Mouse (Mus musculus) intestine, embryonic 15.5 days (tissue): ENCODE results near the gene Xndc1. TPM values are rescaled to one million over a fixed set of nuclear protein-coding genes. Genes with fewer than 3 reads are reported as not detected.
A peak's percentile ranks its signal among the peaks of the same experiment; 100 is the strongest.
"Not testable (repeated sequence)": the region's sequence is repeated elsewhere in the genome, so short reads cannot be mapped to it uniquely, and the experiment has no call there.

Source experiments
- ATAC-seq: fragments of 200-750 bp; cut with Nextera tagmentation; 2 replicates; pipeline ENCODE4 v1.8.0; 2017; ENCODE audit warnings: moderate TSS enrichment, moderate library complexity
- H3K27ac ChIP-seq: fragments of 300-500 bp; sonication (generic); 2 replicates; pipeline ENCODE4 v1.5.1; 2015; ENCODE audit warnings: mild to moderate bottlenecking, inconsistent platforms
- H3K27me3 ChIP-seq: fragments of 300-500 bp; sonication (generic); replicated peaks from 2 replicates; pipeline ENCODE4 v1.6.1; 2015; ENCODE audit warnings: inconsistent platforms
- H3K36me3 ChIP-seq: fragments of 300-500 bp; sonication (generic); 2 replicates; pipeline ENCODE4 v1.6.1; 2015; ENCODE audit warnings: inconsistent platforms
- H3K4me1 ChIP-seq: fragments of 300-500 bp; sonication (generic); replicated peaks from 2 replicates; pipeline ENCODE4 v1.6.1; 2015; ENCODE audit warnings: inconsistent platforms
- H3K4me2 ChIP-seq: fragments of 300-500 bp; sonication (generic); replicated peaks from 2 replicates; pipeline ENCODE4 v1.6.1; 2015; ENCODE audit warnings: mild to moderate bottlenecking, inconsistent platforms
- H3K4me3 ChIP-seq: fragments of 300-500 bp; sonication (generic); replicated peaks from 2 replicates; pipeline ENCODE4 v1.5.1; 2015; ENCODE audit warnings: inconsistent platforms
- H3K9ac ChIP-seq: fragments of 300-500 bp; sonication (generic); 2 replicates; pipeline ENCODE4 v1.6.1; 2015; ENCODE audit warnings: inconsistent platforms
- H3K9me3 ChIP-seq: fragments of 300-500 bp; sonication (generic); 2 replicates; pipeline ENCODE4 v1.6.1; 2016; ENCODE audit warnings: inconsistent platforms
- WGBS: fragments of 180-500 bp; shearing (Covaris S2); methylation state at CpG from one replicate; pipeline ENCODE4 v1.1.7; 2015; 5-methylcytosine and 5-hydroxymethylcytosine counted together
- polyA plus RNA-seq: library from polyadenylated mRNA; unstranded; fragments of >200 nt; fragmentation: Nextera tagmentation; extraction: Ambion mirVana; gene quantifications from 2 replicates; pipeline ENCODE4 v1.2.1, GENCODE M21; 2015

Gene Xndc1
- polyA plus RNA-seq, 1 experiment from 2014 or later: 22.9 TPM

DNA sequence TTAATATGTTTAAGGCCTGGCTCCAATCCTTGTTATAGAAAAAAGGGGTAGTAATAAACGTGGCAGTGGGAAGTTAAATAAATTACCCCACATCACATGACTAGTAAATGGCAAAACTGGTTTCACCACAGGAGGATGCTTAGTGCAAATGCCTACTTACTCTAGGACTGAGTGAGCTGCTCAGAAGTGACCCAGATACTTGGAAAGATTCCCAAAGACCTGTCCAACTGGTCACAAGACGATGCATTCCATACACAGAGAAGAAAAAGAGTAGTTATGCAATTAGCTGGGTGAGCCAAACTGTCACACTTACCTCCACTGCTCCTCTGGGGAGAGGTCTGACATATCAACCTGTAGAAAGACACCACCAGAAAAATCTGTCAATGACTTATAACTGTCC, 23.0 kb upstream of the Xndc1 start:
- no peak overlapping the region for H3K4me3 ChIP-seq
- no peak overlapping the region for H3K4me2 ChIP-seq
- no peaks in the 10 kb centered on the region for H3K9me3 ChIP-seq
- no peaks in the 10 kb centered on the region for H3K27me3 ChIP-seq
- no peaks in the 10 kb centered on the region for H3K4me1 ChIP-seq
- ATAC-seq: no peak
- WGBS: 59% methylated on average over 2 of the region's 2 CpGs
- peaks cover 2% of the 10 kb centered on the region for H3K36me3 ChIP-seq
- no peak overlapping the region for H3K9ac ChIP-seq
- H3K27ac ChIP-seq: no peak overlapping the region

DNA sequence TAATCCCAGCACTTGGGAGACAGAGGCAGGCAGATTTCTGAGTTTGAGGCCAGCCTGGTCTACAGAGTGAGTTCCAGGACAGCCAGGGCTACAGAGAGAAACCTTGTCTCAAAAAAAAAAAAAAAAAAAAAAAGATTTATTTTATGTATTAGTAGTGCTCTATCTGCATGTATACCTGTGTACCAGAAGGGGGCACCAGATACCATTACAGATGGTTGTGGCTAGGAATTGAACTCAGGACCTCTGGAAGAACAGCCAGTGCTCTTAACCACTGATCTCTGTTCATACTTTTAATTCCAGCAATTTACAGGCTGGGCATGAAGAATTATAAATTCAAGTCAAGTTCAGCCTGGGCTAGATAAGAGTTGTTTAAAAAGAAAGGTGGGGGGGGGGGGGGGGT, 16.8 kb upstream of the Xndc1 start:
- not testable (repeated sequence) for H3K9ac ChIP-seq, H3K4me2 ChIP-seq, H3K27me3 ChIP-seq, H3K36me3 ChIP-seq, H3K4me1 ChIP-seq, ATAC-seq, H3K27ac ChIP-seq, H3K4me3 ChIP-seq, H3K9me3 ChIP-seq

DNA sequence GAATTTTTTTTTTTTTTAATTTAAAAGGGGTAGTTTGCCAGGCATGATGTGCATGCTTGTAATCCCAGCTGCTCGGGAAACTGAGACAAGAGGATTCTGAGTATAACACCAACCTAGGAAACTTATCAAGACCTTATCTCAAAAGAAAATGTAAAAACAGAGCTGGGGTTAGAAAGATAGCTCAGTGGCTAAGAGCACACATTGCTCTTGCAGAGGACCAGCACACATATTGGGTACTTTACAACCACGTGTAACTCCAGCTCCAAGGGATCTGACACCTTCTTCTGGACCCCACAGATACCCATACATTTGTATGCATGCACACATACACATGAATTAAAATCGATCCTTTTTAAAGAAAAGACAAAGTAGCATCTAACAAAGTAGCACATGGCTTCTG, 4.0 kb upstream of the Xndc1 start:
- WGBS: 72% methylated on average over 3 of the region's 3 CpGs
- Histone ChIP-seq H3K9me3 (no peaks in the 10 kb centered on the region), H3K27ac (no peak overlapping the region), H3K9ac (no peak overlapping the region), H3K4me3 (no peak overlapping the region), H3K27me3 (no peaks in the 10 kb centered on the region), H3K4me1 (peaks cover 9% of the 10 kb centered on the region; the same call in 1 of the 2 replicates), H3K4me2 (no peak overlapping the region), H3K36me3 (peaks cover 5% of the 10 kb centered on the region; the same call in 1 of the 2 replicates)
- ATAC-seq: no peak

DNA sequence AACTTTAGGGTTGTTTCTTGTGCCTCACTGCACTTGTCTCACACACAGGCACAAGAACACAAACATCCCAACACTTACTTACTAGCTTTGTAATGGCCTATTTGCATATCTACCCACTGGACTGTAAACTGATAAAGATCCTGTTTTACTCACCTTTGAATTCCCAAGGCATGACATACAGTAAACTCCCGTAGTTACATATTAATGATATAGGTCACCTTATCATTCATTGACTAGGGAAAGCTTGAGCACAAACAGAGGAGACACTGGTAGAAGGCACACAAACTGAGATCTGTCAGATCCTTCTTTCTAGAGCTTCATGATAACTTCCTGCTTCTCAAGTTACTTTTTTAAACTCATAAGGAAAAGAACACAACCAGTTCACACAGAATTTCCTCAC, 3.1 kb upstream of the Xndc1 start:
- H3K4me3 ChIP-seq: no peak overlapping the region
- H3K9me3 ChIP-seq: no peaks in the 10 kb centered on the region
- H3K9ac ChIP-seq: no peak overlapping the region
- 0 out of 2 replicates have a peak overlapping the region, but pooled peaks have one; percentile 25 for H3K27ac ChIP-seq
- H3K4me2 ChIP-seq: 0 out of 2 replicates have a peak overlapping the region, but pooled peaks have one; percentile 20
- peaks cover 5% of the 10 kb centered on the region; the same call in 1 of the 2 replicates for H3K36me3 ChIP-seq
- peak; percentile 42 for ATAC-seq
- peaks cover 12% of the 10 kb centered on the region; the same call in 1 of the 2 replicates for H3K4me1 ChIP-seq
- no peaks in the 10 kb centered on the region for H3K27me3 ChIP-seq
- WGBS: 64% methylated on average over 1 of the region's 1 CpGs

DNA sequence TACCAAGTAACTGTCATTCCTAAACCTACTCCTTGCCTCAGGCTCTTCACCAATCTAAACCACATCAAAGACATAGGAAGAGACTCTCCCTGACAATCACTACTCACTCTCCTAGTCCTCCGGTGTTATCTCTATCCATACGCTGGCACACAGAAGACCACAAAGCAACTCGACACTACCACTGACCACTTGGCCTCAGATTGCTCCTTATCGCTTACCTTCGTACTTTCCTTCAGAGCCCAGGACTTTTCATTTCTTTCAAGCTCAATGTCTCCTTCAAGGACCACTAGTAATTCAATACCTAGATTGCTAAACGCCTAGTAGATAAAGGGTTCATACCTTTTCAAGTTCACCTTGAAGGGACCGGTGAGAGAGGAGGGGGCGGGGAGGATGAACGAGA, 1.4 kb upstream of the Xndc1 start:
- WGBS: 69% methylated on average over 9 of the region's 9 CpGs
- no peak overlapping the region for H3K9ac ChIP-seq

DNA sequence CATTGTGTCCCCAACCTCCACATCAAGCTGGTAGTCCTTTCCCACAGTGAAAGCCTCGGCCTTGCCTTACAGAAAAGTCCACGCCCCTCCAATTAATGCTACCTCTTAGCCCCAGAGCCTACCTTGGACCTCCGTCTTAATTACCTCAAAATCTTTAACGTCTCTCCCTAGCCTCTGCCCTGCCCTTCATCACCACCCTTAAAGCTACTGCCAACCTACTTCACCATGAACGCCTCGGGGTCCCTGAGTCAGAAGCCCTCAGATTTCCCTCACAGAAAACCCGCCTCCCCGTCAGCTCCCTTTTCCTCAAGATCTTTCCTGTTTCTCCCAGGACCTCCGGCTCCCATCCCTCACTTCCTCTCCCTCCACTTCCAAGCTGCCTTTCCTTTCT, 661 bp upstream of the Xndc1 start:
- peak; percentile 12 for ATAC-seq
- peaks cover 12% of the 10 kb centered on the region; the same call in 1 of the 2 replicates for H3K4me1 ChIP-seq
- peak overlapping the region; percentile 67 for H3K4me2 ChIP-seq
- WGBS: under 1% methylated on average over 9 of the region's 9 CpGs
- peak overlapping the region; percentile 64 for H3K9ac ChIP-seq
- H3K4me3 ChIP-seq: peak overlapping the region; percentile 65
- no peaks in the 10 kb centered on the region for H3K9me3 ChIP-seq
- H3K36me3 ChIP-seq: no peaks in the 10 kb centered on the region
- H3K27me3 ChIP-seq: no peaks in the 10 kb centered on the region
- peak overlapping the region; percentile 71; the same call in 1 of the 2 replicates for H3K27ac ChIP-seq

More for the DNA sequence above, 1.4 kb upstream of the Xndc1 start:
- Histone ChIP-seq H3K27ac (0 out of 2 replicates have a peak overlapping the region, but pooled peaks have one; percentile 11), H3K36me3 (peaks cover 4% of the 10 kb centered on the region; the same call in 1 of the 2 replicates), H3K27me3 (no peaks in the 10 kb centered on the region), H3K4me1 (peaks cover 12% of the 10 kb centered on the region; the same call in 1 of the 2 replicates), H3K4me3 (peak overlapping the region; percentile 65), H3K9me3 (no peaks in the 10 kb centered on the region), H3K4me2 (peak overlapping the region; percentile 67)
- ATAC-seq: no peak

DNA sequence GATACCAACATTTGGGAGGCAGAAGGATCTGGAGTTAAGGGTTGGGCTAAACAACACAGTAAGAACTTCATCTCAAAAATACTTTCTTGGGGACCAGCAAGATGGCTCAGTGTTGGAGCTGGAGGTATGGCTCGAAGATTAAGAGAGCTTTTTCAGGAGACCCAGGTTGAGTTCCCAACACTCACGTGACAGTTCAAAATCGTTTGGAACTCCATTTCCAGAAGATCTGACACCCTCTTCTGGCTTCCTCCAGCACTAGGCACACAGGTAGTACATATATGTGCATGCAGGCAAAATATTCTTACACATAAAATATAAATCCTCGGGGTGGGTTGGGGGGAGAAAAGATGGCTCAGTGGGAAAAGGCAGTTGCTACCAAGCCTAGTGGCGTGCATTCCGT, 1.1 kb downstream of the Xndc1 start:
- H3K27ac ChIP-seq: no peak overlapping the region

DNA sequence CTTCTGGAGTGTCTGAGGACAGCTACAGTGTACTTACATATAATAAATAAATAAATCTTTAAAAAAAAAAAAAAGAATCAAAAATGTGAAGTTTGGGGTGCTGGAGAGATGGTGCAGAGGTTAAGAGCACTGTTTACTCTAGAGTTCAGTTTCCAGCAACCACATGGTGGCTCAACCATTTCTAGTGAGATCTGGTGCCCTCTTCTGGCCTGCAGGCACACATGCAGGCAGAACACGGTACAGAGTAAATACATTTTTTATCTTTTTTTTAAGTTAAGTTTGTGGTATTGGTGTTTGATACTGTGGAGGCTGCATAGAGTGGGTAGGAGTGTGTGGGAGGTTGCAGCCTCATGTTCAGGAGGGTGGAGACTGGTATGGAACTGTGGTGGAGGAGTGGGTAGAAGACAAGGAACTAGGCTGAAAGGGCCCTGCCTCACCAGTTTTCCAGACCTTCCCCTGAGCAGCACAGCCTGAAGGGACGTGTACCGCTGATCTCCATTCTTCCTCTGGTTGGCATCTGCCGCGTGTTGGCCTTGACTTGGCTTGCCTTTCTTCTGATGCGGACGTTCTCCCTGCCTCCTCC, 11.5 kb downstream of the Xndc1 start:
- Histone ChIP-seq H3K4me1 (no peaks in the 10 kb centered on the region), H3K4me2 (no peak overlapping the region), H3K4me3 (no peak overlapping the region), H3K9ac (no peak overlapping the region), H3K9me3 (no peaks in the 10 kb centered on the region), H3K27me3 (no peaks in the 10 kb centered on the region), H3K36me3 (peaks cover 42% of the 10 kb centered on the region), H3K27ac (no peak overlapping the region)
- no peak for ATAC-seq
- WGBS: 84% methylated on average over 7 of the region's 7 CpGs

More for the DNA sequence above, 1.1 kb downstream of the Xndc1 start:
- 0 out of 2 replicates have a peak overlapping the region, but pooled peaks have one; percentile 23 for H3K9ac ChIP-seq
- no peak for ATAC-seq
- H3K9me3 ChIP-seq: no peaks in the 10 kb centered on the region
- H3K4me1 ChIP-seq: peaks cover 12% of the 10 kb centered on the region; the same call in 1 of the 2 replicates
- peak overlapping the region; percentile 67 for H3K4me2 ChIP-seq
- H3K36me3 ChIP-seq: no peaks in the 10 kb centered on the region
- 60% methylated on average over 6 of the region's 6 CpGs for WGBS
- H3K4me3 ChIP-seq: peak overlapping the region; percentile 65
- no peaks in the 10 kb centered on the region for H3K27me3 ChIP-seq

DNA sequence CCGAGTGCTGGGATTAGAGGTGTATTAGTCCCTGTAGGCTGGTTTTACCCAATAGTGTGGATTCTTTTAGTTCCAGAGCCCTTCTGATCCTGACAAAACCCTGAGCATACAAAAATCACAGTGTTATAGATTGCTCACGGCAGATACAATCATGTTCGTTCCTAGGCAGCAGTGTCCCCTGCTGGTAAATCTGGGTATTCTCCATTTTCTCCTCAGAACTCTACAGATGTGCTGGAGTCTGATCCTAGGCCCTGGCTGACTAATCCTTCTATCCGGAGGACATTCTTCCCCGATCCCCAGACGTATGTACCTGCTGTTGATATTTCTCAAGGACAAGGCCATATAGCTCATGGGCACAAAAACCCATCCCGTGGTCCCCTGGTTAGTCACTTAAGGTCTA, 13.2 kb downstream of the Xndc1 start:
- Histone ChIP-seq H3K4me2 (no peak overlapping the region), H3K27me3 (no peaks in the 10 kb centered on the region), H3K27ac (no peak overlapping the region), H3K9me3 (no peaks in the 10 kb centered on the region), H3K4me3 (no peak overlapping the region), H3K9ac (no peak overlapping the region), H3K4me1 (no peaks in the 10 kb centered on the region), H3K36me3 (peaks cover 46% of the 10 kb centered on the region)
- 73% methylated on average over 7 of the region's 7 CpGs for WGBS
- no peak for ATAC-seq

DNA sequence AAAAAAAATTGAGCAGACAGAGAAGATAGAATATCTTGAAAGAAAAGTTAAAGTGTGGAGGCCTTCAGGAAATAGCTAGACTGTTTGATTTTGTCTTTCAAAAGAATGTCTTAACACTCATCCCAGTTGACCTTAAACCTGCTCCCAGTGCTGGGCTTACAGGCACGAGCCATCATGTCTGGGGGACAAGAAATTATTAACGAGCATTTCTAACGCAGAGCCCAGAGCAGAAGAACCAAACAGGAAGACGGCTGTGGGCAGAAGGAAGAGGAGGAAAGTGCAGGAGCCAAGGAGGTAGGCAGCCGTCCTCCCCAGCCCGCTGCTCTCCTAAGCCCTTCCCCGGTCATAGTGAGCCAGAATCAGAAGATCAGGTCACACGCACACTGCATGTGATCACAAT, 15.0 kb downstream of the Xndc1 start:
- Histone ChIP-seq H3K4me2 (no peak overlapping the region), H3K27ac (no peak overlapping the region), H3K4me3 (no peak overlapping the region), H3K4me1 (no peaks in the 10 kb centered on the region), H3K9ac (no peak overlapping the region), H3K36me3 (peaks cover 42% of the 10 kb centered on the region), H3K27me3 (no peaks in the 10 kb centered on the region), H3K9me3 (no peaks in the 10 kb centered on the region)
- 82% methylated on average over 8 of the region's 8 CpGs for WGBS
- no peak for ATAC-seq

DNA sequence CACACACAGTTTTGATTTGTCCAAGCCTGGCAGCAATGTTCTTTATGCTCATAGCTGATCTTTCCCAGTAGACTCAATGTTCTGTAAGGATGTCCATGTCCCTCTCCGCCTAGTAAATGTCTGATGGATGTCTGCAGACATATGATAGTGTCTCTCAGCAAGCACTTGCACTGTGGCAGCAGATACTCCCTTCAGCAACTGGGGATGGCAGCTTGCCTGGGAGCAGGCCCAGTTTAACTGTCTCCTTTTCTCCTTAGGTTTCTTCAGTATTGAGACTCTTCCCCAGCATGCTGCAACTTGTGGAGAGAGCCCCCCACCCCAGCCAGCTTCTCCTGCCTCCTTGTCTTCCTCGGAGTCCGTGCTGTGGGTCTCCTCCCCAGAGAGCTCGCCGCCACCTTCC, 16.5 kb downstream of the Xndc1 start:
- Histone ChIP-seq H3K4me1 (no peaks in the 10 kb centered on the region), H3K36me3 (peaks cover 36% of the 10 kb centered on the region), H3K9me3 (no peaks in the 10 kb centered on the region), H3K27ac (no peak overlapping the region), H3K9ac (no peak overlapping the region), H3K4me3 (no peak overlapping the region), H3K4me2 (no peak overlapping the region), H3K27me3 (no peaks in the 10 kb centered on the region)
- 95% methylated on average over 5 of the region's 5 CpGs for WGBS
- ATAC-seq: no peak

DNA sequence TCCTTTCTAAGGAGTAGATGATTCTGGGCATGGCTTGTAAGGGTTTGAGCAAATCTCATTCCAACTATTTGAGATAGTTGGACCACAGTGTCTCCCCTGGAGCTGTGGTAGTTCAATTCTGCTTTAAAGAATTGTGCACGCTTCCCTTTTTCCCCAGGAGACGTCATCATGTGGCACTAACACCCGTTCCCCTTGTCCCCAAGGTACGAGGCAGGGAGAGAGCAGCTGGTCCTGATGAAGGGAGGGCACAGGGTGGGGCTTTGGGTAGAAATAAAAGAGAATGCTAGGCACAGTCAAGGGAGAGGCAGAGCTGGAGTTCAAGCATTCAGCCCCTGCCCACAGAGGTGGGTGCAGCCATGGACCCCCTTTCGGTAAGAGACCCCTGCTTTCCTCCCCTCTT, 17.5 kb downstream of the Xndc1 start, which contains the start of gene Trpc2:
TSS of gene Trpc2 (plus strand) at position 301 of the 400 bp plus-strand sequence.
- ATAC-seq: no peak
- WGBS: 89% methylated on average over 5 of the region's 5 CpGs
- no peak within 1 kb of the TSS for H3K4me3 ChIP-seq
- H3K9ac ChIP-seq: no peak within 1 kb of the TSS
- no peak within 1 kb of the TSS for H3K4me2 ChIP-seq
- H3K36me3 ChIP-seq: peaks cover 32% of the 10 kb centered on the region
- H3K27me3 ChIP-seq: no peaks in the 10 kb centered on the region
- H3K4me1 ChIP-seq: no peaks in the 10 kb centered on the region
- no peak within 1 kb of the TSS for H3K27ac ChIP-seq
- no peaks in the 10 kb centered on the region for H3K9me3 ChIP-seq
